Mouse (Mus musculus) MEL-GATA-1-ER (cell line): ENCODE measurements around the gene Adam19.

Source experiments
- DNase-seq: peaks from one replicate; pipeline ENCODE4 v3.0.0-alpha.2; 2012; ENCODE audit warnings: low read depth; ENCODE audit errors: extremely low read depth

Adam19 gene

GRCm38 (mm10) chr11:46054911-46055895, 589 bp upstream of the Adam19 start:
- no peak for DNase-seq

GRCm38 (mm10) chr11:46056770-46057411, 1.1 kb downstream of the Adam19 start:
- no peak for DNase-seq

DNA sequence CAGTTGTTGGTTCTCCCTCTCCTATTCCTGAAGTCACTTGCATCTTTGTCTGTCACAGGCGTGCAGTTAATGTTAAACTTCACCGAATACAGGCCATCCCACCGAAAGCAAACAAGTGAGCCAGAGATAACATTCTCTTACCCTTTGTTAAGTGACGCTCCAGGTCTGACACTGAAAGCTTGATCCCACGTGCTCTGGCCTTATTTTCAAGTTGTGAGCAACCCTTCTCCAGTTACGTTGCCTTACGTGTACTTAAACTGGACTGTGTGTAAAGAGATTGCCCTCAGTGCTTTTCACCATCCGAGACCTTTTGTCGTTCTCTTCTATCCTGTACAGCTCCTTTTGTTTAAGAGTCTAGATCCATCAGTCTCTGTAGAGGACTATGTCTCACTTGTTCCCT, 2.2 kb downstream of the Adam19 start:
- DNase-seq: no peak

GRCm38 (mm10) chr11:46058916-46059315, 3.1 kb downstream of the Adam19 start:
- DNase-seq: no peak

GRCm38 (mm10) chr11:46059887-46060650, 4.3 kb downstream of the Adam19 start:
- no peak for DNase-seq

DNA sequence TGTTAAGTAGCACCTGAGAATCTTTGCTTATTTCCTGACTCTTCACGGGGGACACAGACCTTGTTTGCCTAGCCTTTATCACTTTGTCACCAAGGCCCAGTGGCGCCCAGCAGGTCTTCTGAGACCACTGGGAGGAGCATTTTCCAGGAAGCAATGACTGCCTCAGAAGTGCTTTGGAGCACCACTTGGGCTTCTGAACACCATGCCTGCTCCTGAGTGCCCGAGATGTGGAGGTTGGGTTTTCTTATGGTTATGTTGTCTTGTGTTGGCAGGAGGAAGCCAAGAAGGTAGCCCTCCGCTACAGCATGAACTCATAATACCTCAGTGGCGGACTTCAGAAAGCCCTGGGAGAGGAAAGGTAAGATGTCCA, 4.8 kb downstream of the Adam19 start:
- no peak for DNase-seq

DNA sequence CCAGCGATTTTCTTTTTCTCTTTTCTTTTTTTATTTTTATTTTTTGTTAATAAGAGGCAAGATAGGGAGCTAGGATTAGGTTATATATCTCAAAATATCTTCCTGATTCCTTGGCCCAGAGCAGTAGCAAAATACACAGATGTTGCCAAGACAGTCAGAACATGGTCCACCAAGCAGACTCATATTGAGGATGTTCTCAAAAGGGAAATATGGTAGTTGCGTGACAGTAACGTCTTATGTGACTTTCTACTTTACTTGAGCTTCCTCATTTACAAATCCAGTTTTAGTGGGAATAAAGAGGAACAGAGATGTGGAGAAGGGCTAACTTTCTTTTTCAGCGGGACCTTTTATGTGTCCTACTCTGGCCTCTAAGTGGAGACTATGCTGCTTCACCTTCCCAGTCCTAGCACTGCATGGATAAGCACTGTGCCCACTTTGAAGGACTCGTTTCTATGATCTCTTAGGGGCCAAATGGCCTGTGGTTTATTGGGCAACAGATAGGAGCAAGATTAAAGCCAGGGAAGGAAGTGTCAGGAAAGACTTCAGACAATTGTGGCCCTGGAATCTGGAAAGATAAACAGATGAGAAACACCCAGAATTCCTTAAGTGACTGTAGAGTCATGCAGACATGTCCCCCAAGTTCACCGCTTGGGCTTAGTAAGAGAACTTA, 6.1 kb downstream of the Adam19 start:
- no peak for DNase-seq

- DNase-seq: no peak
Measured at GRCm38 (mm10) chr11:46062569-46062968, 6.8 kb downstream of the Adam19 start.

GRCm38 (mm10) chr11:46062993-46063731, 7.4 kb downstream of the Adam19 start:
- DNase-seq: no peak

DNA sequence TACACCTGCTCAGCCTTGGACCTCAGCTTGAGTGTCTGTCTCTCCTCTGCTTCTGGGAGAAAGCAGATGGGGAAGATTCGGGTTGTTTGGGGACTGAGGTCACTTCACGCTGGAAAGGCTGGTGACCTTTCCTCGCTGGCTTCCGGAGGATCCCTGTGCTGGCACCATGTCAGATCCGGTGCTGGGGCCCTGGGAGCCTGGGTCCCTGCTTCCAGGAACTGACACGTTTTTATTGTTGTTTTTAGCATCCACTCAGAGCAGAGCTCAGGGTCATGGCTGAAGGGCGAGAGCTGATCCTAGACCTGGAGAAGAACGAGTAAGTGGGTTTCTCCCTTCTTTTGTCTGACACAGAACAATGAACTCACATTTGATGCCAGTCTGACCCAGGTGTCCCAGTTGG, 9.0 kb downstream of the Adam19 start:
- no peak for DNase-seq

- DNase-seq: peak; percentile 64
Measured at GRCm38 (mm10) chr11:46065201-46066011, 9.6 kb downstream of the Adam19 start.

DNA sequence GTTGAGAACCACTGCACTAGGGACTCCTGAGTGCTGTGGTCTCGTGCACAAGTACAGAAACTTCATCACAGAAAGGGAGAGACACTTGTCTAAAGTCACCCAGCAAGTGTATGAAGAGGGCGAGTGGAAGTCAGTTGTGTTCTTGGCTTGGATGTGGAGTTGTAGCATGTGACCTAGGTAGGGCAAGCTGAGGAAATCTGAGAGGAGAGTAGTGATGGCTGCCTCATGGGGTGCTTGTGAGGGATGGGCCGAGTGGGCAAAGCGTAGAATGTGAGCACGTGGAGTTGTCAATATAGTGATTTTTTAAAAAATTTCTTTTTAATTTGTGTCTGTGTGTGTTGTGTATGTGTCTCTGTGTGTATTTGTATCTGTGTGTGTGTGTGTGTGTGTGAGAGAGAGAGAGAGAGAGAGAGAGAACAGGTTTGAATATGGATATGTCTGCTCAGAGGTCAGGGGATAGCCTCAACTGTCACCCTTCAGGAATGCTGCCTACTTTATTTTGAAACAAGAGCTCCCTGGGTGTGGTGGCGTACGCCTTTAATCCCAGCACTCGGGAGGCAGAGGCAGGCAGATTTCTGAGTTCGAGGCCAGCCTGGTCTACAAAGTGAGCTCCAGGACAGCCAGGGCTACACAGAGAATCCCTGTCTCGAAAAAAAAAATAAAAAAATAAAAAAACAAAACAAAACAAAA, 11.7 kb downstream of the Adam19 start:
- no peak for DNase-seq

- DNase-seq: no peak
Measured at GRCm38 (mm10) chr11:46068756-46069407, 13.1 kb downstream of the Adam19 start.

GRCm38 (mm10) chr11:46069408-46070003, 13.7 kb downstream of the Adam19 start:
- no peak for DNase-seq

GRCm38 (mm10) chr11:46070161-46070560, 14.4 kb downstream of the Adam19 start:
- no peak for DNase-seq

DNA sequence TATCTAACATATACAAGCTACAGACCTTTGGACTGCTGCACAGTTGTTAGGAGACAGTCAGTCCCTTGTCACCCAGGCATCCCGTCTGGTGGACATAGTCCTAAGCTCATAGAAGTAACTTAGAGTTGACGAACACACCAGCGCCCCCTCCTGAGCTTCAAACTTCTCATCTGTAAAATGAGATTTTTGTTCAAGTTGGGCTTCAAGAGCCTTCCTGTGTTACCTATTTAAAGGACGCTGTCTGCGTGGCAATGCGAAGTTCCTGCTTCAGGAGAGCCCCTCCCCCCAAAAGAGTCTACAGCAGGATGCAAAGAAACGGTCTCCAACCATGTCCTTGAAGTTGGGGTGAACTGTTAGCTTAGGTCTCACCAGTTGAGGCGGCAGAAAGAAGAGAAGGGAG, 15.0 kb downstream of the Adam19 start:
- no peak for DNase-seq

DNA sequence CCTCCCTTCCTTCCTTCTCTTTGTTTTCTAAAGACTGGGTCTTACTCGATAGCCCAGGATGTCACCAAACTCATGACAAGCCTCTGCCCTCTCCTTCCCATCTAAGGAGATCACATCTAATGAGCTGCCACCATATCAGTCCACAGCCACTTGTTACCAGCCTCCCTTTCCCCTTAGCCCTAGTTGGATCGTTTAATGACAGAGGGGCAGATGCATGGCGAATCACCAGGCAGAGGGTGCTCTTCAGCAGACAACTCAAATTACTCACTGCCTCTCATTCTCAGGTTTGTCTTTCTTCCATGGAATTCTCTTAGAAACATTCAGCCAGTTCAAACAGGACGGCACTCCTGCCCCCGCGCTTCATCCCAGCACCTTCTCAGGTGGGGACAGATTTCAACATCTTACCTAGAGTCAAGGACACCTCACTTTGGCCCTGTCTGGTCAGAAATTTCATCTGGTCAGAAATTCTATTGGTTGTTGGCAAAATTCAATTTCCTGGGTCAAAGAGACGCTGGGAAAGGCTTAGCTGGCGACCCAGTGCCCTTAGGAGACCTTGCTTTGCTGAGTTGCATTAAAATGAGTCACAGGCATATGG, 16.8 kb downstream of the Adam19 start:
- no peak for DNase-seq
